Mouse (Mus musculus) olfactory bulb, adult 2 months (tissue): ENCODE results near the gene Ccpg1.

Experiments
- CTCF ChIP-seq: fragments of 200-500 bp; IDR thresholded peaks from 2 replicates; pipeline ENCODE4 v1.5.1; 2012; ENCODE audit warnings: low read depth, mild to moderate bottlenecking, low read length, moderate library complexity; ENCODE audit not compliant: insufficient read depth
- POLR2A ChIP-seq: fragments of 200-500 bp; IDR thresholded peaks from 2 replicates; pipeline ENCODE4 v1.6.1; 2012; ENCODE audit warnings: mild to moderate bottlenecking, low read depth, low read length, moderate library complexity; ENCODE audit not compliant: insufficient read depth

GRCm38 (mm10) chr9:72958521-72959450 is 26.4 kb upstream of the Ccpg1 start, which contains the start of the genes Dyx1c1 and Gm44503:
- TF ChIP-seq CTCF (no peak), POLR2A (peak; percentile 42; the same call in 1 of the 2 replicates)
